Mouse (Mus musculus) heart, postnatal 4 days (tissue): ENCODE measurements at regions not wholly inside any gene's neighbourhood (a gene's known extent, or its start where the extent isn't known, plus 50 kb on each side); places are given as distances from the start of the nearest gene placed in this dataset.

Experiments
- DNase-seq: peaks from one replicate; pipeline ENCODE4 v3.0.0; 2021

- peak; percentile 72 for DNase-seq
Observed at GRCm38 (mm10) chr14:25231881-25232280, 227.1 kb upstream of the Zmiz1 start.

GRCm38 (mm10) chr14:25236421-25236973 lies 222.5 kb upstream of the Zmiz1 start:
- peak; percentile 46 for DNase-seq

DNA sequence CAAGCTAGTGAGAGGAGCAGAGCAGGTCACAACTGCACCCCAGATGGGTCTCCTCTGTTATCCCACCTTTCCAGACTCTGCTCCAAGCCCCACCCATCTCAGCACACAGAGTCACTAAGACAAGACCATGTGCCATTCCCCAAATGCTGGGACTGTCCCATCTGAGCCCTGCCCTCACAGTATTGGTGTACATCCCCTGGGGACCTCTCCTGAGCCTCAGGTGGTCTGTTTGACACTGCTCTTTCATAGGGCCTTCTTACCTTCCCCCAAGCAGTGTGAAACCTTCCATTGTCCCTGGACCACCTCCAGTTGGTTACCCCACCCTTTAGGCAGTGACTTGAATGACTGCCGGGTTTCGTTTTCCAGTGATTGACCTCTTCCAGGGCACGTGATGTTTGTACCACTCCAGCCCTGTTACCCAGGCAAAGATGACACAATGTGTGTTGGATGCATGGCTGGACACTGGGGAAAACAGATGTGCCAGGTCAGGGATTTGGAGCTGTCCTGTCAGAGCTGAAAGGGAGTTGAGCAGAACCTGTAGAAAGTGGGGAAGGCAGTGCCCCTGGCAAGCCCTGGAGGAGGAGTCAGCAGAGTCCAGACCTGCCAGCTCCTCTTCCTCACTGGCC lies 219.5 kb upstream of the Zmiz1 start:
- DNase-seq, result no peak

- no peak for DNase-seq
Observed at GRCm38 (mm10) chr14:25242753-25243152, 216.2 kb upstream of the Zmiz1 start.

DNA sequence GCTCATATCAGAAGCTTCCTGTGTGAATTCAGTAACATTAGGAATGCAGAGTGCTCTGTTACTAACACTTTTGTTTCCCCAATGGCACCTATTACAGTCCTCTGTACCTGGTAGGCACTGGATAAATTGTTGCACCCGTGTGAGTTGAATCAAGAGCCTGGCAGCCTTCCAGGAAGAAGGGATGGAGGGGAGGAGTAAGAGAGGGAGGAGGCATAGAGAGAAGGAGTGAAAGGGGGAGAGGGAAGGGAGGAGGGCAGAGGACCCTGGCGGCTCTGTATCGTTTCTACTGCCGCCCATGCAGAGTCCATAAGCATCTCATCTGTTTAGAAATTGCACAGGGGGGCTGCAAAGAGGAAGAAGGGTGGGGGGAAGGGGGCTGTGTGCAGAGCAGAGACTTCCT lies 215.7 kb upstream of the Zmiz1 start:
- no peak for DNase-seq

DNA sequence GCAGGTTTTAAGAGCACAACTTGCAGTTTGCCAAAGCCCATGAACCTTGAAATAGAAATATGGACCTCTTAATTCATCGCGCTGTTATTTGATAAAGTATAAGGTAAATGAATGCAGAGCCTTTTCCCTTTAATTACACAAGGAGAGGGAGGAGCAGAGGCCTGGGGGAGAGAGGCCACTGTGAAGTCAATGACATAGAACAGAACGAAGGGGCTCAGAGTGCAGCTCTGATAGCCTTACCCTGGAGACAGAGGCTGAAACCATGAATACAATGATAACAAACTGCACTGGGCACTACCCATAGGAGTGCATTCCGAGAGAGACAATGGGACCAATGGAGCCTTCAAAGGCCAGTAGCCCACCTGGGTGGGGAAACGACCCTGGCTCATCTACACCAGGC lies 215.3 kb upstream of the Zmiz1 start:
- DNase-seq, result no peak

- DNase-seq, result no peak
Observed at GRCm38 (mm10) chr14:25244841-25245240, 214.1 kb upstream of the Zmiz1 start.

DNA sequence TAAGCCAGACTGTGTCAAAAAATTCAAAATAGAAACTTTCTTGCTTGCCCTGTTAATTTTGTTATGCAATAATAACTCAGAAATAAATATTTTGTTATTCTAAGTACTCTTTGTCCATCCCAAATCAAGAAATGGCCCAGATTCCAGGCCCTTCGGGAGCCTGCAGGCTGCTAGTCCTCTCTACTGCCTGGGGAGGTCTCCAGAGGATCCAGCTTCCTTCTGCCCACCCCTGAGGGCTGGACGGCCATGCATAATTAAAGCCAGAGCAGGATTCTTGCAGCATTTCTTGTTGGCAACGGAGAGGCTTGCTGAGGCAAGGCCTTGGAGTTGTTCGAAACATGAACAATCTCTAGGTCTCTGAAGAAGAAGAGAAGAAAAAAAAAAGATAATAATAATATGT lies 213.3 kb upstream of the Zmiz1 start:
- DNase-seq, result peak; percentile 15

DNA sequence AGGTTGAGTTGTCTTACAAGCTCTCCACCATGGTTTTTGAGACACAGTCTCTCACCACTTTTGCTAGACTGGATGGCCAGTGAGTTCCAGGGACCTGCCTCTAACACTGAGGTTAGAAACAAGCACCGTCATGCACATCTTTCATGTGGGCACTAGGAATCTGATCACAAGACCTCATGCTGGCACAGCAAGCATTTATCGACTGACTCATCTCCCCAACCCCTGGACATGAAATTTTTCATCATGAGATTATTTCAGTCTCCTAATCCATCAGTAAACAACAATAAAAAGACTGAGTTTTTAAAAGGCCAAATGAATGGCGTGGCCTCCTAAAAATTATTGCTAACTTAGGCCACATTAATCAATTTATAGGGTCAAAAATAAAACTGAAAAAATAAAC lies 210.0 kb upstream of the Zmiz1 start:
- DNase-seq, result no peak

GRCm38 (mm10) chr14:25253016-25253850 lies 205.8 kb upstream of the Zmiz1 start:
- DNase-seq, result no peak

GRCm38 (mm10) chr14:25263121-25263520 lies 195.9 kb upstream of the Zmiz1 start:
- no peak for DNase-seq

DNA sequence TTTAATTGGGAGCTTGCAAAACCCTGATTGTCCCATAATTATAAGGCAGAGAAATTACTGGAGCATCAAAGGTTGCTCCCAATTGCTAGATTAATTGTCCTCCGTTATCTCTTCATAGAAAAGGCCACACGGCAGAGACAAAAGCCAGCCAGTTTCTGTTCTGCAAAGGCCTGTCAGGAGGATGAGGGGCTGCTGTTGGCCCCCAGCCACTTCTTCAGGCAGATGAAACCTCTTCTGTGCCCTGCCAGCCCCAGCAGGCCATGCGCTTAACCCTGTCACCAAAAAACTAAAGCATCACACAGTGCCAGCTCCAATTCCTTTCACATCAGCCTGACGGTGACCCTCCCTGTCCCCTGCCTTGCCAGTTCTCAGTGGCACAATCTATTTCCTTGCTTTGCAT lies 192.1 kb upstream of the Zmiz1 start:
- DNase-seq, result no peak

GRCm38 (mm10) chr14:25268090-25268631 lies 190.8 kb upstream of the Zmiz1 start:
- no peak for DNase-seq

GRCm38 (mm10) chr14:25270227-25270876 lies 188.6 kb upstream of the Zmiz1 start:
- no peak for DNase-seq

- no peak for DNase-seq
Observed at GRCm38 (mm10) chr14:25272366-25273156, 186.4 kb upstream of the Zmiz1 start.

GRCm38 (mm10) chr14:25279751-25280150 lies 179.2 kb upstream of the Zmiz1 start:
- DNase-seq, result no peak

DNA sequence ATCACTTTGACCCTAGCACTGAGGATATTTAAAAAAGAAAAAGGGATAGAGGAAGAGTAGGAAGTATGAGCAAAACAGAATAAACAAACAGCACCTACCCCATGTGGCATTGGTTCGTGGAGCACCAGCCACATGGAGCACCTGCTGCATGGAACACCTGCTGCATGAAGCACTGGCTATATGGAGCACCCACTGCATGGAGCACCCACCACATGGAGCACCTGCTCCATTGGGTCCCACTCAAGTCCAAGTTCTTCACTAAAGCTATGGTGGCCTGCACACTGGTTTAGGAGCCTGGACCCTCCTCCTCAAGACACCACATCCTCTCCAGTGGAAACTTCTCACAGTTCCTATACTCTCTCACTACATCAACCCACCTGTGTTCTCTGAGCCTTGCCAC lies 166.4 kb upstream of the Zmiz1 start:
- DNase-seq, result no peak

DNA sequence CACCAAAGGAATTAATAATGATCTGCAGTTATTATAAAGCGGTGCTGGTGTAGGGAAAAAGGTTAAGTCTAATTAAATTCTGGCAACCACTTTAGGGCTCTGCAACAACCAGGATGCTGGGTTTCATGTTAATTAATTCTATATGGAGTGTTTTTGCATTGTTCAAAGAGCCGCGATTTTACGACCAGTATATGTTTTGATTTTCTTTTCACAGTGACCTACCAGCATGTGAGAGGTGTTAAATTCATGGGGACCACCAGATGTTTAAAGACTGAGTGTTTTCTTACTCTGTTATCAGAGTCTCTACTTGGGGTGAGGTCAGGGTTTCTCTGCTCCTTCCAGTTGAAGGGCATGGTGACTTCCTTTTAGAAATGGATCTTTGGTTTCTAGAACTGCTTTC lies 164.8 kb upstream of the Zmiz1 start:
- DNase-seq, result no peak

DNA sequence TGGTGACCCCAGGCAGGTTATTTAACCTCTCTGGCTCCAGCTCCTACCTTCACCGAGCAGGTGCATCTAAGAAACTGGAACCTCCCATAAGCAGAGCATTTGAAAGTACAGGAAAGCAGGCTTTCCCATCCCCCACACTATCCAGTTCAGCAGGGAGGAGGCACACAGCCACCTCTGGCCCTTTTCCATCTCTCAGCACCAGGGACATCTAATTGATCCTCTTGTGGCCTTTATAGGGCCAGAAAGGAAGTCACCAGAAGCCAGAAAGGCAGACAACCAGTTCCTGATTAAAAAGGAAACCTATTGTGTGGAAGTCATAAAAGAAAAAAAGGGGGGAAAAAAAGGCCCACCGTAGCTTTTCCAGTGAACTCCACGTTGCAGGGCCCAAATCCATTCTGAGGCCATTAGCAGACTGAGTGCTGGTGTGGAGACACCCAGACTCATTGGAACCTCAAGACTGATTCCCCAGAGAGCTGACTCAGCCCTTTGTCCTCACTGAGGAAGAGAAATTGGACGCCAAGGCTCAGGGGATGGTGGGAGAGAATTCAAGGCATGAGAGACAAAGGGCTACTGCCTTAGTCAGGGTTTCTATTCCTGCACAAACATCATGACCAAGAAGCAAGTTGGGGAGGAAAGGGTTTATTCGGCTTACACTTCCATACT lies 163.2 kb upstream of the Zmiz1 start:
- DNase-seq, result no peak

DNA sequence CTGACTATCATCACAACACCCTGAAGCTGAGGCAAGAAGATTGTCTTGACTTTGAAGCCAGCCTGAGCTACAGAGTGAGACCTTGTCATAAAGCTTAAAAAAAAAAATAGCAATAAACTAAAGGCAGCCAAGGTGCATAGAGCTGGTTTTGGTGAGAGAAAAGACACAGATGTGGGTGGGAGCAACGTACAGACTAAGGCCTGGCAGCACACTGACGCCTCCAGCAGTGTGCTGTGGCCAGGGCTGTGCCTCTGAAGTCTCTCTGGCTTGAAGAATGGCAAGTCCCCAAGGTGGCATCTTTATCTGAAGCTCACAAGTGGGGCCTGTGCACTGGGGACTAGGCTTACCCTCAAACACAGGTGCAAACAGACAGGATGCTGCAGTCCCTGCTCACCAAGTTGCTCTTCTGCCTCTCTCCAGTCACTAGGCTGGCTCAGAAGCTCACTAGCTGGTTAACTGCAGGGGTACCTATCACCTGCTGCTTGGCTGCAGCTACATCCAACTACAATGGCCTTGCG lies 159.3 kb upstream of the Zmiz1 start:
- DNase-seq, result no peak

GRCm38 (mm10) chr14:25301336-25302031 lies 157.5 kb upstream of the Zmiz1 start:
- no peak for DNase-seq
